Mouse (Mus musculus): ENCODE measurements around the gene Bach2.

Bach2 gene

GRCm38 (mm10) chr4:32439974-32440739 is 201.6 kb downstream of the Bach2 start:
- DNase-seq: peak; percentile 50 to 52

- no peak for DNase-seq
Measured at GRCm38 (mm10) chr4:32440740-32441072, 202.1 kb downstream of the Bach2 start.

- no peak for DNase-seq
Measured at GRCm38 (mm10) chr4:32444671-32445196, 206.1 kb downstream of the Bach2 start.

DNA sequence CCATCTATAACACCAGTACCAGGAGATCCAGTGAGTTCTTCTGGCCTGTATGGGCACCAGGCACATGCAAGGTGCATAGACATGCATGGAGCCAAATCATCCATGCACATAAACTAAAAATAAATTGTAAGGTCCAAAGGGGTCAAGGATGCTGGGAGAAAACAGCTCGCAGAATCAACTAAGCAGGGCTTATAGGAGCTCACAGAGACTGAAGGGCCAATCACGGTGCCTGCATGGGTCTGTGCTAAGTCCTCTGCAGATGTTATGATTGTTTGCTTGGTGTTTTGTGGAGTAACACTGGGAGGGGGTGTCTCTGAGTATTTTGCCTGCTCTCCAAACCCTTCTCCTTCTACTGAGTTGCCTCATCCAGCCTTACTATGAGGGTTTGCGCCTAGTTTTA is 209.2 kb downstream of the Bach2 start:
- no peak for DNase-seq

DNA sequence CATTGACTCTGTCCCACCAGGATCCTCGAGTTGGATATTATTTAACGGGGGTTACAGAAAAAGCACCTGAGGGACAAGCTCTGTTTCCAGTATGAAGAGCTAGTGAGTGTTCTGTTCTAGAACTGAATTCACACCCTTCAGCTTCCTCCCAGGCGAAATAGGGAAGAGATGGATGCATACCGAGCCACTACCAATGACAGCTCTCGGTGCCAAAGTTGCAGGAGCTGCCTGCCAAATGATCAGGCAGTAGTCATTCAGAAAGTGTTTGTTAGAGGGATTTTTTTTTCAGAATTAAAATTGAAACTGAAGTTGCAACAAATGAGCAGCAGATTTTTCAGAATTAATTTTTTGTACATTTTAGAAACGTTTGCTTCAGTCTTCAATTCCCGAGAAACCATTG is 223.4 kb downstream of the Bach2 start:
- no peak for DNase-seq

DNA sequence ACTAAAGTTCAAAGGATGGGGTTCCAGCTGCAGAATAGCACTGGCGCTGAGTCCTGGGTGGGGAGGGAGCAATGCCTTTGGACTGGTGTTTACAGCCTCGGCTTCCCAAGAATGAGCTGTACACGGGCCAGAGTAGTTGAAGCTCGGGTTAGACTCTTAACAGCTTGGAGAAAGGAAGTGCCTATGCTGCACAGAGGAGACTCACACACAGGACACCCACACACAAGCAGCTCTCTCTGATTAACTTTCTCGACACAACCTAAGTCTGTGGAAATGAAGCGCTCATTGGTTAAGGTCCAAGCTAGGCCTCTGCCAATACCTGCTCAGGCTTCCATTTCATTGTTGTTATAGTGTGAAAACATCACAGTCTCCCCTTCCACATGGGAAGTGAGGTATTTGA is 224.5 kb downstream of the Bach2 start:
- DNase-seq: no peak

- DNase-seq: no peak
Measured at GRCm38 (mm10) chr4:32464540-32464939, 225.9 kb downstream of the Bach2 start.

GRCm38 (mm10) chr4:32466031-32466430 is 227.4 kb downstream of the Bach2 start:
- DNase-seq: no peak

GRCm38 (mm10) chr4:32477977-32478660 is 239.5 kb downstream of the Bach2 start:
- DNase-seq: no peak

DNA sequence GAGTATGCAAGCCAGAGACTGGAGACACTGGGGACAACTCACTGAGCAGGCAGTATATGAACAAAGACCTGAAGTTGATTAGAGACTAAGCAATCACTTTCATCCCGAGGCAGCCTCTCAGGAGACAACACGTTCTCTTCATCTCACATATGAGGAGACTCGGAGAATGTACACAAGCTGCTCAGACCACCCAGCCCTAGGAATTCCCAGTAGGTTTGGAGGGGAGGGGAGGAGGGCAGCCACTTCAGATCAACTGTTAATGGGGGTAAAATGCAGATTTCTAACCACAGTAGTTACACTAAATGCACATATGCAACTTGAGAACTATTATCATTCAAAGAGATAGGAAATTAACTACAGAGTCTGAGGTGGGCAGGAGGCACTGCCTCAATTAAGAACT is 240.6 kb downstream of the Bach2 start:
- no peak for DNase-seq

- DNase-seq: no peak
Measured at GRCm38 (mm10) chr4:32479801-32480700, 241.4 kb downstream of the Bach2 start.

DNA sequence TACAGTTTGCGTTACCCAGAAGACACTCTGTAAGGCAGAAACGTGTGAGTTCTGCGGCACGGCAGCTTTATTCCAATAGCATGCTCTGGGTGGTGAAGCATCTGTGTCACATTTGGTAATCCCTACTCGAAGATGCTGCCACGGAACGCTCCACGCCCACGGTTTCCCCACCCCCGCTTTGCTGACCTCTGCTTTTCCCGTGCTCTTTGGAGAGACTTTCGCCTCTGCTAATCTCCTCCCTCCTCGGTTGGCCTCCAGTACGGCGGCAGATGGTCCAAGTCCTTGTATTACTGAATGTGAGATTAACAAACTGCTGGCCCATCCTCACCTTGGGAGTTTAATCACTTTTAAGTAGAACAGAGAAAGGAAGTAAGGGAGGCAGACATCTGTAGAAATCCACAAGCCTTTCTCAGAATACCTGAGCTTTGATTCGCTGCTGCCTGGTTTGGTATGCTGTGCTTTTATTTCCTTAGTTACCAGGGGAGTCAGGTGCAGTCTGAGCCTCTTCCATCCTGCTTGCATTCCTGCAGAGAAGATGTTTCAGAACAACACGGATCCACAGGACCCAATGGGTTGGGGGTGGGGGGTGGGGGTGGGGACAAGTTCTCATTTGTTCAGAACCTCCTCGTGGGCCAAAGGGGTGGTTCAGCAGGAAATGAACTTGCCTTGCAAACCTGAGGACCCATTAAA is 242.9 kb downstream of the Bach2 start:
- peak; percentile 40 to 47 for DNase-seq

DNA sequence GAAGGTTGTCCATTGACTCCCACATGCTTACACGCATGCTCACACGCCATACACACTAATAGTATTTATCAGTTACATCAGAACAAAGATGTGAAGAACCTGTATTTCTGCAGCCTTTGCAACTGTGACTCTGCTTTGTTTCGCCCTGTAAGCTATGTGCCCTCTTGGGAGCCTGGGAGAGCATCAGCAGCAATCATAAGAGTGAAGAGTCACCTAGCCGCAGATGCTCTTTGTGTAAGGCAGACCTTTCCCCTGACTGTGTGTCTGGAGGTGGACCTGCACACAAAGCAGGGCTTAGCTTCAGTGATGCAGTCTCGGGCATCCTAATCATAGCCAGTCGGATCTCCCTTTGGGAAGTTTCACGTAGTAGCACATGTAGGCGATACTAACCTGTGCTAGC is 243.5 kb downstream of the Bach2 start:
- no peak for DNase-seq

DNA sequence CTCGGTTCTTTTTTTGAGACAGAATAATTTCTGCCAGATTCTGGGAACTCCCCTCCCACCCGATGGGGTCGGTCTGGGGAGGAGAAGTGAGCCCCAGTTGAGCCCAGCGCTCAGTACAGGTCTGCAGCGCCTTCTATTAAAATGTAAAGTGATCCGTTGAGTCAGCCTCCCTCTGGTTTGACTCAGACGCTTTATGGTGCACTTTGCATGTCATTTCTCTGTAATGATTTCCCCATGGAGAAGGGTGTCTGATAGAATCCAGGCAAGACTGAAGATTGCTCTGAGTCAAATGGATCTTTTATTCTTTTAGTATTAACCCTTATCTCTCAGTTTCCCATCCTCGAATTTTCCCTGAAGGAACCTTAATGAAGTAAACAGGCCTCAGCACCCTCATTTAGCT is 244.3 kb downstream of the Bach2 start:
- DNase-seq: no peak

DNA sequence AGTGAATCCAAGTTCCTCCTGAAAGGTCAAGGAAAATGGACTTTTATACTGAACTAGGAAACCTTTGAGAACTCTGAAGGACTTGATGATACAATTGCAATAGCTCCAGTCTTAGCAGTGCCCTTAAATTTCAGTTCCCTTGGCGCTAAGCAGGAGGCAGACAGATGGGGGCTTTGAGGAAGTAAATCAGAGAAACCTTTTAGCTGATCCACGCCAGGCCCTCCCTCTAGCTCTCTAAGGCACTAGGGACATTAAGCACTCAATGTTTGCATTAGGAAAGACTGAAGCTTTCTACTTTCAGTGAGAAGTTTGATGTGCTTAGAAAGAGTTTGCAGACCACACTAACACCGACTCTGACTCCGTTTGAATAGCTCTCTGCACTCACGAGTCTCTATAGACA is 247.2 kb downstream of the Bach2 start:
- DNase-seq: no peak

GRCm38 (mm10) chr4:32486654-32487398 is 248.2 kb downstream of the Bach2 start:
- DNase-seq: no peak

DNA sequence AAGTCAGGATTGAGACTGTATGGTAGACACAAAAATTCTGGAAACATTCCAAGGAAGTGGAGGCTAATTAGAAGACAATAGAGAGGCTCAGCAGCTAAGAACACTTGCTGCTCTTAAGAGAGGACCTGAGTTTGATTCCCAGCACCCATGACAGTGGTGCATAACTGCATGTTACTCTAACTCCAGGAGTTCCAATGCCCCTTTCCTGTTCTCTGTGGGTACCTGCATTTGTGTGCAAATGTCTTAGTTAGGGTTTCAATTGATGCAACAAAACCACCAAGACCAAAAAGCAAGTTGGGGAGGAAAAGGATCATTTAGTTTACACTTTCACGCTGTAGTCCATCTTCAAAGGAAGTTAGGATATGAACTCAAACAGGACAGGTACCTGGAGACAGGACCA is 250.6 kb downstream of the Bach2 start:
- DNase-seq: no peak

DNA sequence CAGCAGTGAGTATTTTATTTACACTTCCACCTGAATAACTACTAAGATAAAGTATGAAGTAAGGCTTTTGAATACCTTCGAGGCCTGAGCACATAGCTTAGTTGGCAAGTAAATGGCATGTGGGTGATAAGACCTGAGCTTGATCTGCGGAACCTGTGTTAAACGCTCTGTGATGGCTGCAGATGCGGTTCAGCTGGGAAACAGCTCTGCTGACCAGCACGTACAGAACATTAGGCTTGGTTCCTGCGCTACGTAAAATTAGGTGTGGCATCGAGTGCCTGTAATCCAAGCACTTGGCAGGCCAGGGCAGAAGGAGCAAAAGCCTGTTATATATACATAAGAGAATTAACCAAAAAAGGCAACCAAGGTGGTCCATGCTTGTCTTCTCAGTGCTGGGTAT is 252.6 kb downstream of the Bach2 start:
- DNase-seq: no peak

- no peak for DNase-seq
Measured at GRCm38 (mm10) chr4:32492834-32493233, 254.2 kb downstream of the Bach2 start.

DNA sequence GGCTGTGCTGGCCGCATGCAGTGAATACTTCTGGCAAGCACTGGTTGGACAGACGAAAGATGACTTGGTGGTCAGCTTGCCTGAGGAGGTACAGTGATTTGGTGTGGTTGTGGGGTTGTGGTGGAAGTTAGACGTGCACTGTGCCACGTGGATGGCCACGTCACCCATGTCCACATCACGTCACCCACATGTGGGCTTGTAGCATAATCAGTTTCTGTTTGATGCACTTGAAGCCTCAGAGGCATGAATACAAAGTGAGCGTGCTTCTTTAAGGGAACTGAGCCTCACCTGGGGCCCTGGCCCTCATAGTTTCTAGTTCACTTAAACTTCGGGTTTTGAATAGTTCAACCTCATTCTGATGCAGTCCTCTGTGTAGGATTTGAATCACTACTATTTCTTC is 263.2 kb downstream of the Bach2 start:
- no peak for DNase-seq

DNA sequence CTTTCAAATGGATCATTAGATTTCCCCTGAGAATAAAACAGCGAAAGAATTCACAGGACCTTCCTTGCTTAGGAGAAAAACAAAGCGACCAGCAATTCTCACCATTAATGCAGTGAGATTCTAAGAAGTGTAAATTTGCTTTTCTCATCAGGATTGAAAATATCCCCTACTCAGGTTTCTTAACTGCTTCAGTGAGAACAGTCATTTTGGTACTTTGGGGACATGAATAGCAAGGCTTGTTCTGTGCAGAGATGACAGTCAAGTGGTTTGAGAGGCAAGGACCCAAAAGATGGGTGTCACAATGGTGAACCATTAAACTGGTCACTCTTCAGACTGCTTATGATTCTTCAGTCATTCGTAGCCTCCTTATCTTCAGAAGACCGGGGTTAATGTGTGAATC is 263.6 kb downstream of the Bach2 start:
- no peak for DNase-seq

DNA sequence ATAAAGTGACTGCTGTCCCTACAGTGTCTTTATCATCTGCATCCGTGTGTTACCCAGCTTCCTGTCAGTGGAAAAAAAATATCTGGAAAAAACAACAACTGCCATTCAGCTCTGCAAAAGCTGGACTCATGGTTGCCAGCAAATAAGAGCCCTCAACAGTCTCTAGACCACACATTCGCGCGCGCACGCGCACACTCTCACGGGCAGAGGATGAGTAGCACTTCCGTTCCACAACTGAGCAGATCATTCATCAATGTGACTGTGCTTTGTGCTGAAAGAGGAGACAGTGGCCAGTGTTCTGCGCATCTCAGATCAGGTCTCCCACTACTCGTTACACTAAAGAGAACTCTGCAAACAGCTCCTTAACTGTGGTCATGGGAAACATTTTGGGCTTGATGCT is 265.6 kb downstream of the Bach2 start:
- no peak for DNase-seq

All from cerebellum, postnatal 36 days (tissue).